Mouse (Mus musculus) embryonic facial prominence, embryonic 12.5 days (tissue): ENCODE measurements at regions not wholly inside any gene's neighbourhood (a gene's known extent, or its start where the extent isn't known, plus 50 kb on each side); places are given as distances from the start of the nearest gene placed in this dataset.
"Not testable (repeated sequence)": the region's sequence is repeated elsewhere in the genome, so short reads cannot be mapped to it uniquely, and the experiment has no call there.

Experiments
- ATAC-seq: fragments of 200-750 bp; cut with Nextera tagmentation; 2 replicates; pipeline ENCODE4 v1.8.0; 2017; ENCODE audit not compliant: insufficient number of reproducible peaks, insufficient read depth, low FRiP score, low TSS enrichment
- H3K27ac ChIP-seq: fragments of 300-500 bp; sonication (generic); 2 replicates; pipeline ENCODE4 v1.5.1; 2016; ENCODE audit warnings: mild to moderate bottlenecking
- H3K27me3 ChIP-seq: fragments of 300-500 bp; sonication (generic); 2 replicates; pipeline ENCODE4 v1.6.1; 2016; ENCODE audit warnings: mild to moderate bottlenecking, moderate library complexity
- H3K36me3 ChIP-seq: fragments of 300-500 bp; sonication (generic); 2 replicates; pipeline ENCODE4 v1.6.1; 2016; ENCODE audit warnings: mild to moderate bottlenecking
- H3K4me1 ChIP-seq: fragments of 300-500 bp; sonication (generic); 2 replicates; pipeline ENCODE4 v1.6.1; 2016
- H3K4me2 ChIP-seq: fragments of 300-500 bp; sonication (generic); replicated peaks from 2 replicates; pipeline ENCODE4 v1.6.1; 2016; ENCODE audit warnings: mild to moderate bottlenecking, moderate library complexity
- H3K4me3 ChIP-seq: fragments of 300-500 bp; sonication (generic); 2 replicates; pipeline ENCODE4 v1.5.1; 2016; ENCODE audit warnings: mild to moderate bottlenecking
- H3K9ac ChIP-seq: fragments of 300-500 bp; sonication (generic); 2 replicates; pipeline ENCODE4 v1.6.1; 2016; ENCODE audit warnings: mild to moderate bottlenecking, moderate library complexity
- H3K9me3 ChIP-seq: fragments of 300-500 bp; sonication (generic); 2 replicates; pipeline ENCODE4 v1.6.1; 2016; ENCODE audit warnings: mild to moderate bottlenecking, moderate library complexity
- WGBS: fragments of 180-500 bp; shearing (Covaris S2); methylation state at CpG from one replicate; pipeline ENCODE4 v1.1.7; 2016; 5-methylcytosine and 5-hydroxymethylcytosine counted together

GRCm38 (mm10) chr4:105844675-105845466 is 55.2 kb downstream of the Gm12728 start:
- Histone ChIP-seq H3K27me3 (no peaks in the 10 kb centered on the region), H3K36me3 (no peaks in the 10 kb centered on the region), H3K4me1 (peaks cover 13% of the 10 kb centered on the region; the same call in 1 of the 2 replicates), H3K9ac (no peak overlapping the region), H3K27ac (no peak overlapping the region), H3K4me2 (no peak overlapping the region), H3K4me3 (no peak overlapping the region), H3K9me3 (no peaks in the 10 kb centered on the region)
- 79% methylated on average over 7 of the region's 7 CpGs for WGBS
- no peak for ATAC-seq

- H3K4me1 ChIP-seq = peaks cover 13% of the 10 kb centered on the region; the same call in 1 of the 2 replicates
- not testable (repeated sequence) for H3K9ac ChIP-seq, H3K36me3 ChIP-seq, H3K9me3 ChIP-seq, H3K4me3 ChIP-seq, H3K27me3 ChIP-seq, H3K27ac ChIP-seq, H3K4me2 ChIP-seq
- ATAC-seq = peak; percentile 49; the same call in 1 of the 2 replicates
- WGBS = 82% methylated on average over 3 of the region's 3 CpGs
These were observed 56.6 kb downstream of the Gm12728 start for GRCm38 (mm10) chr4:105845998-105846989.

- Histone ChIP-seq H3K27ac (no peak overlapping the region), H3K9ac (no peak overlapping the region), H3K36me3 (no peaks in the 10 kb centered on the region), H3K4me3 (no peak overlapping the region), H3K9me3 (no peaks in the 10 kb centered on the region), H3K4me2 (no peak overlapping the region), H3K4me1 (peaks cover 5% of the 10 kb centered on the region; the same call in 1 of the 2 replicates), H3K27me3 (no peaks in the 10 kb centered on the region)
- ATAC-seq = no peak
- WGBS = 91% methylated on average over 6 of the region's 6 CpGs
These were observed 63.4 kb downstream of the Gm12728 start for GRCm38 (mm10) chr4:105853086-105853485.

GRCm38 (mm10) chr4:105859052-105859864 is 69.6 kb downstream of the Gm12728 start:
- H3K27ac ChIP-seq = peak overlapping the region; percentile 37; the same call in 1 of the 2 replicates
- no peak overlapping the region for H3K4me2 ChIP-seq
- H3K9me3 ChIP-seq = no peaks in the 10 kb centered on the region
- 0 out of 2 replicates have a peak, but pooled peaks have one; percentile 13 for ATAC-seq
- no peak overlapping the region for H3K9ac ChIP-seq
- 50% methylated on average over 15 of the region's 15 CpGs for WGBS
- H3K36me3 ChIP-seq = no peaks in the 10 kb centered on the region
- H3K4me1 ChIP-seq = peaks cover 32% of the 10 kb centered on the region
- H3K27me3 ChIP-seq = no peaks in the 10 kb centered on the region
- no peak overlapping the region for H3K4me3 ChIP-seq

- H3K9ac ChIP-seq = no peak overlapping the region
- ATAC-seq = peak; percentile 87
- WGBS = 9% methylated on average over 11 of the region's 11 CpGs
- no peak overlapping the region for H3K4me3 ChIP-seq
- H3K9me3 ChIP-seq = no peaks in the 10 kb centered on the region
- peaks cover 32% of the 10 kb centered on the region for H3K4me1 ChIP-seq
- no peaks in the 10 kb centered on the region for H3K36me3 ChIP-seq
- H3K27ac ChIP-seq = peak overlapping the region; percentile 87
- H3K27me3 ChIP-seq = no peaks in the 10 kb centered on the region
- 0 out of 2 replicates have a peak overlapping the region, but pooled peaks have one; percentile 4 for H3K4me2 ChIP-seq
These were observed 71.4 kb downstream of the Gm12728 start for GRCm38 (mm10) chr4:105860930-105861653.

- no peak overlapping the region for H3K9ac ChIP-seq
- no peaks in the 10 kb centered on the region for H3K36me3 ChIP-seq
- ATAC-seq = no peak; the same call in 1 of the 2 replicates
- H3K4me2 ChIP-seq = no peak overlapping the region
- H3K4me1 ChIP-seq = peaks cover 32% of the 10 kb centered on the region
- no peaks in the 10 kb centered on the region for H3K9me3 ChIP-seq
- H3K27me3 ChIP-seq = no peaks in the 10 kb centered on the region
- peak overlapping the region; percentile 87 for H3K27ac ChIP-seq
- H3K4me3 ChIP-seq = no peak overlapping the region
These were observed 72.0 kb downstream of the Gm12728 start for GRCm38 (mm10) chr4:105861654-105862037.

GRCm38 (mm10) chr4:105870512-105870911 is 80.8 kb downstream of the Gm12728 start:
- ATAC-seq = no peak
- Histone ChIP-seq H3K27me3 (no peaks in the 10 kb centered on the region), H3K36me3 (no peaks in the 10 kb centered on the region), H3K4me1 (peaks cover 4% of the 10 kb centered on the region; the same call in 1 of the 2 replicates), H3K9me3 (no peaks in the 10 kb centered on the region), H3K4me2 (no peak overlapping the region), H3K4me3 (no peak overlapping the region), H3K9ac (0 out of 2 replicates have a peak overlapping the region, but pooled peaks have one; percentile 5), H3K27ac (0 out of 2 replicates have a peak overlapping the region, but pooled peaks have one; percentile 0)
- 57% methylated on average over 3 of the region's 3 CpGs for WGBS

- Histone ChIP-seq H3K9ac (no peak overlapping the region), H3K36me3 (no peaks in the 10 kb centered on the region), H3K9me3 (no peaks in the 10 kb centered on the region), H3K27me3 (no peaks in the 10 kb centered on the region), H3K4me2 (no peak overlapping the region), H3K4me1 (peaks cover 5% of the 10 kb centered on the region; the same call in 1 of the 2 replicates), H3K27ac (no peak overlapping the region), H3K4me3 (no peak overlapping the region)
- no peak for ATAC-seq
- 44% methylated on average over 5 of the region's 5 CpGs for WGBS
These were observed 87.6 kb downstream of the Gm12728 start for GRCm38 (mm10) chr4:105877246-105877645.

GRCm38 (mm10) chr4:105879891-105880290 is 90.2 kb downstream of the Gm12728 start:
- no peak for ATAC-seq
- no peaks in the 10 kb centered on the region for H3K27me3 ChIP-seq
- H3K36me3 ChIP-seq = no peaks in the 10 kb centered on the region
- no peaks in the 10 kb centered on the region for H3K9me3 ChIP-seq
- H3K4me2 ChIP-seq = no peak overlapping the region
- peaks cover 5% of the 10 kb centered on the region; the same call in 1 of the 2 replicates for H3K4me1 ChIP-seq
- no peak overlapping the region for H3K27ac ChIP-seq
- WGBS = 61% methylated on average over 3 of the region's 3 CpGs
- no peak overlapping the region for H3K9ac ChIP-seq
- no peak overlapping the region for H3K4me3 ChIP-seq

GRCm38 (mm10) chr4:105884791-105885190 is 95.1 kb downstream of the Gm12728 start:
- no peak overlapping the region for H3K4me3 ChIP-seq
- no peaks in the 10 kb centered on the region for H3K36me3 ChIP-seq
- no peaks in the 10 kb centered on the region for H3K27me3 ChIP-seq
- WGBS = 48% methylated on average over 3 of the region's 3 CpGs
- no peak overlapping the region for H3K27ac ChIP-seq
- ATAC-seq = no peak
- H3K9ac ChIP-seq = no peak overlapping the region
- no peaks in the 10 kb centered on the region for H3K4me1 ChIP-seq
- no peaks in the 10 kb centered on the region for H3K9me3 ChIP-seq
- H3K4me2 ChIP-seq = no peak overlapping the region
